Mouse (Mus musculus) adrenal gland, postnatal 0 days (tissue): ENCODE measurements around the gene Zfp69. TPM values are rescaled to one million over a fixed set of nuclear protein-coding genes. Genes with fewer than 3 reads are reported as not detected.

Source experiments
- microRNA-seq: library from miRNA; unstranded; fragments of <30 nt; microRNA quantifications from one replicate; pipeline ENCODE4, GENCODE M21; 2016; ENCODE audit warnings: borderline replicate concordance; ENCODE audit not compliant: insufficient number of aligned reads
- polyA plus RNA-seq: library from polyadenylated mRNA; unstranded; fragments of >200 nt; fragmentation: Nextera tagmentation; extraction: Ambion mirVana; gene quantifications from 2 replicates; pipeline ENCODE4 v1.2.1, GENCODE M21; 2015

The Zfp69 gene
- 3.1 and 3.3 TPM in 2 replicates for polyA plus RNA-seq

DNA sequence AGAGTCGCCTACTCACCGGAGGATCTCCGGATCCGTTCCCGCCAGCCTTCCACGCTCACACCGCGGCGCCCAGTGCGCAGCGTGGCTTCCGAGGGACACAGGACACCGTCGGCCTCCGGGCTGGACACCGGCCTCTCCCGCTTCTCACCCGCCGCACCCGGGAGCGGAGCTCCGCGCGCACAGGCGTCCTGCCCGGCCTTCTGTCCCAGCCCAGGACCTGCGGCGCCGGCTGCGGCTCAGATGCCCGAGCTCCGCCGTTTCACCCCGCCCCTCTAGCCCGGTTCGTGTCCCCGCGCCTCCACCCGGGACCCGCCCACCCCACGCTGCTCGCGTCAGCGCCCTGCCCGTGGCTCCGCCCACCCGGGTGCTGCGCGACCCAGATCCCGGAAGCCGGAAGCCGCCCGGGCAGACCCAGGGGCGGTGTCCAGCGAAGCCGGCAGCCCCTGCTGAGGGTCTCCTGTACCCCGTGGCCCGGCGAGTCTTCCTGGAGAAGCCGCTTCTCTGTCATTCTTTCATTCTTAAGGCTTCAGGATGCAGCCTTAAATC is at the start of gene Zfp69:
Gene Zfp69, minus strand, starts transcription at position 272 of the 546 bp plus-strand sequence.

DNA sequence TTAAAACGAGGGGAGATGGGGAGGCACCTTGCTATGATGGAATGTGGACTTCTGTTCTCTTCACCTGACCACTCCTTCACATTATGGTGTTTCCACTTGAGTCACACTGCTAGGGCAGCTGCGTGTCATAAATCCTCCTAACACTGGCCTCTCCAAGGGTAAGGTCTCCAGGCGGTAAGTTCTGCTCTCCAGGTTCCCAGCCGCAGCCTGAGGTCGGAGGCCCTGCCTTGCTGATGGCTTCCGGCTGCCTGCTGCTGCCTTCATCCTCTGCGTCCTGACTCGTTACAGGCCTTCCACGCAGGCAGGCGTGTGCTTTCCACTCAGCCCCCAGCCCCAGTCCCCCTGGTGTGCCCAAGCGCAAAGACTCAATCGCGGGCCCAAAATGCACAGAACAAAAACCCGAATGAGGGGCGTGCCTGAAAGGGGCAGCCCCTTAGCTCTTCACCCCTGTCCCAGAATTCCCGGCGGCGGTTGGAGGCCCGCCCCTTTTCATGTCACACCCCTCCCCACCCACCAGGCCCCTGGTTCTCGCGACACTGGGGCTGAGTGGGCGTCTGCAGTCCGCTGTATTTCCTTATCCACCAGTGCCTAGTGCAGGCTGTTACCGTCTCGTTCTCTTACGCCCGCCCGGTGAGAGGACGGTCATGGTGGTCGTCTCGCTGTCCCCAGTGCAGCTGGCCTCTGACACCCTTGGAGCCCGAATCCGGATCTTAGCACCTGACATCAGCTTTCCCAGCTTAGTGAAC is 26.8 kb downstream of the Zfp69 start, which contains the start of gene Exo5:
Gene Exo5, minus strand, starts transcription at position 464 of the 746 bp plus-strand sequence.

Small RNAs within 50 kb of the gene (microRNA-seq; reads per million reads assigned to microRNA genes)
- not detected for gene Mir7015

Other genes with a start within 250 kb of the Zfp69 start
- gene Kcnq4, start 203.1 kb downstream of the Zfp69 start, polyA plus RNA-seq, result 2.5 and 4.0 TPM in 2 replicates
- 45.7 and 52.4 TPM in 2 replicates for gene Nfyc, start 120.1 kb downstream of the Zfp69 start, polyA plus RNA-seq
- 4.7 and 6.2 TPM in 2 replicates for gene Rims3, start 96.9 kb downstream of the Zfp69 start, polyA plus RNA-seq
- gene Exo5, start 26.7 kb downstream of the Zfp69 start, polyA plus RNA-seq, result 12.3 and 14.0 TPM in 2 replicates
- gene Smap2, start 65.5 kb upstream of the Zfp69 start, polyA plus RNA-seq, result 15.4 and 15.9 TPM in 2 replicates
- 5.8 and 7.3 TPM in 2 replicates for gene Col9a2, start 87.7 kb upstream of the Zfp69 start, polyA plus RNA-seq
- 23.2 and 33.0 TPM in 2 replicates for gene Zmpste24, start 146.5 kb upstream of the Zfp69 start, polyA plus RNA-seq
- not detected in 2 replicates for gene Tmco2, start 157.5 kb upstream of the Zfp69 start, polyA plus RNA-seq